Mouse (Mus musculus): ENCODE measurements around the gene Brpf3.
A peak's percentile ranks its signal among the peaks of the same experiment; 100 is the strongest.
"Not testable (repeated sequence)": the region's sequence is repeated elsewhere in the genome, so short reads cannot be mapped to it uniquely, and the experiment has no call there.

Gene Brpf3

GRCm38 (mm10) chr17:28799291-28800160 is 1.4 kb upstream of the Brpf3 start:
- peak in 1 of 2 experiments; percentile 40 for DNase-seq (ENCODE audit: low spot score in 2 of 2)

- no peak for DNase-seq (ENCODE audit: low spot score in 2 of 2)
Measured at GRCm38 (mm10) chr17:28800281-28800670, 614 bp upstream of the Brpf3 start.

- DNase-seq (ENCODE audit: low spot score in 2 of 2) = peak; percentile 96 to 98
Measured at GRCm38 (mm10) chr17:28801474-28802005, 650 bp downstream of the Brpf3 start.

- no peak for DNase-seq (ENCODE audit: low spot score in 2 of 2)
Measured at GRCm38 (mm10) chr17:28802006-28802481, 1.2 kb downstream of the Brpf3 start.

GRCm38 (mm10) chr17:28803316-28803715 is 2.4 kb downstream of the Brpf3 start:
- no peak for DNase-seq (ENCODE audit: low spot score in 2 of 2)

- DNase-seq (ENCODE audit: low spot score in 2 of 2) = no peak
Measured at GRCm38 (mm10) chr17:28804973-28805372, 4.1 kb downstream of the Brpf3 start.

GRCm38 (mm10) chr17:28806770-28807169 is 5.9 kb downstream of the Brpf3 start:
- DNase-seq (ENCODE audit: low spot score in 2 of 2) = no peak

GRCm38 (mm10) chr17:28808714-28809113 is 7.8 kb downstream of the Brpf3 start:
- no peak for DNase-seq (ENCODE audit: low spot score in 2 of 2)

- no peak for DNase-seq (ENCODE audit: low spot score in 2 of 2)
Measured at GRCm38 (mm10) chr17:28809175-28809831, 8.4 kb downstream of the Brpf3 start.

GRCm38 (mm10) chr17:28812345-28812744 is 11.5 kb downstream of the Brpf3 start:
- DNase-seq (ENCODE audit: low spot score in 2 of 2) = no peak

- no peak for DNase-seq (ENCODE audit: low spot score in 2 of 2)
Measured at GRCm38 (mm10) chr17:28814529-28815097, 13.7 kb downstream of the Brpf3 start.

- DNase-seq (ENCODE audit: low spot score in 2 of 2) = no peak
Measured at GRCm38 (mm10) chr17:28815384-28816004, 14.6 kb downstream of the Brpf3 start.

- not testable (repeated sequence) for DNase-seq (ENCODE audit: low spot score in 2 of 2)
Measured at GRCm38 (mm10) chr17:28816326-28816725, 15.4 kb downstream of the Brpf3 start.

GRCm38 (mm10) chr17:28816875-28817811 is 16.3 kb downstream of the Brpf3 start:
- no peak for DNase-seq (ENCODE audit: low spot score in 2 of 2)

GRCm38 (mm10) chr17:28820189-28820588 is 19.3 kb downstream of the Brpf3 start:
- no peak for DNase-seq (ENCODE audit: low spot score in 2 of 2)

GRCm38 (mm10) chr17:28823004-28823745 is 22.3 kb downstream of the Brpf3 start:
- DNase-seq (ENCODE audit: low spot score in 2 of 2) = no peak

GRCm38 (mm10) chr17:28823749-28824148 is 22.9 kb downstream of the Brpf3 start:
- no peak for DNase-seq (ENCODE audit: low spot score in 2 of 2)

GRCm38 (mm10) chr17:28824896-28825295 is 24.0 kb downstream of the Brpf3 start:
- DNase-seq (ENCODE audit: low spot score in 2 of 2) = no peak

- DNase-seq (ENCODE audit: low spot score in 2 of 2) = no peak
Measured at GRCm38 (mm10) chr17:28825359-28826041, 24.6 kb downstream of the Brpf3 start.

Measured in natural killer cell, adult 2 months (primary cell).